Mouse (Mus musculus) stomach, postnatal 0 days (tissue): Measurements from ENCODE around the gene Nt5c2. TPM values are rescaled to one million over a fixed set of nuclear protein-coding genes. Genes with fewer than 3 reads are reported as not detected.

Source experiments
- ATAC-seq: fragments of 200-750 bp; cut with Nextera tagmentation; 2 replicates; pipeline ENCODE4 v1.8.0; 2017; ENCODE audit not compliant: low FRiP score, low TSS enrichment
- DNase-seq: peaks from one replicate; pipeline ENCODE4 v3.0.0-alpha.2; 2016; ENCODE audit warnings: low spot score
- H3K27ac ChIP-seq: fragments of 300-500 bp; sonication (generic); replicated peaks from 2 replicates; pipeline ENCODE4 v1.5.1; 2014; ENCODE audit warnings: mild to moderate bottlenecking, control low read depth
- H3K27me3 ChIP-seq: fragments of 300-500 bp; sonication (generic); 2 replicates; pipeline ENCODE4 v1.6.1; 2014; ENCODE audit warnings: low read length; ENCODE audit not compliant: control insufficient read depth, insufficient read depth
- H3K36me3 ChIP-seq: fragments of 300-500 bp; sonication (generic); 2 replicates; pipeline ENCODE4 v1.6.1; 2014; ENCODE audit warnings: low read length, mixed read lengths; ENCODE audit not compliant: control insufficient read depth, insufficient read depth
- H3K4me1 ChIP-seq: fragments of 300-500 bp; sonication (generic); replicated peaks from 2 replicates; pipeline ENCODE4 v1.6.1; 2014; ENCODE audit warnings: antibody characterized with exemption; ENCODE audit not compliant: control insufficient read depth, insufficient read depth
- H3K4me2 ChIP-seq: fragments of 300-500 bp; sonication (generic); replicated peaks from 2 replicates; pipeline ENCODE4 v1.6.1; 2014; ENCODE audit warnings: low read depth, mild to moderate bottlenecking, control low read depth, moderate library complexity
- H3K4me3 ChIP-seq: fragments of 300-500 bp; sonication (generic); 2 replicates; pipeline ENCODE4 v1.5.1; 2014; ENCODE audit warnings: low read depth, low read length, control low read depth
- H3K9ac ChIP-seq: fragments of 300-500 bp; sonication (generic); 2 replicates; pipeline ENCODE4 v1.6.1; 2014; ENCODE audit warnings: mild to moderate bottlenecking, low read length, control low read depth, mixed read lengths
- H3K9me3 ChIP-seq: fragments of 300-500 bp; sonication (generic); 2 replicates; pipeline ENCODE4 v1.6.1; 2016; ENCODE audit warnings: low read length; ENCODE audit not compliant: control insufficient read depth
- CTCF ChIP-seq: IDR thresholded peaks from 2 replicates; pipeline ENCODE4 v1.5.1; 2016; ENCODE audit warnings: antibody characterized with exemption, low read depth, mild to moderate bottlenecking, moderate library complexity
- EP300 ChIP-seq: optimal IDR thresholded peaks from 2 replicates; pipeline ENCODE3; 2016; ENCODE audit warnings: antibody characterized with exemption
- WGBS: fragments of 180-500 bp; shearing (Covaris S2); extraction: QIAGEN DNeasy Blood & Tissue Kit; methylation state at CpG from one replicate; pipeline ENCODE4 v1.1.7; 2014; 5-methylcytosine and 5-hydroxymethylcytosine counted together
- polyA plus RNA-seq: library from polyadenylated mRNA; unstranded; fragments of >200 nt; fragmentation: Nextera tagmentation; extraction: Ambion mirVana; gene quantifications from 2 replicates; pipeline ENCODE4 v1.2.1, GENCODE M21; 2015

Nt5c2 gene
- polyA plus RNA-seq, 1 experiment from 2014 or later = 70.9 TPM

DNA sequence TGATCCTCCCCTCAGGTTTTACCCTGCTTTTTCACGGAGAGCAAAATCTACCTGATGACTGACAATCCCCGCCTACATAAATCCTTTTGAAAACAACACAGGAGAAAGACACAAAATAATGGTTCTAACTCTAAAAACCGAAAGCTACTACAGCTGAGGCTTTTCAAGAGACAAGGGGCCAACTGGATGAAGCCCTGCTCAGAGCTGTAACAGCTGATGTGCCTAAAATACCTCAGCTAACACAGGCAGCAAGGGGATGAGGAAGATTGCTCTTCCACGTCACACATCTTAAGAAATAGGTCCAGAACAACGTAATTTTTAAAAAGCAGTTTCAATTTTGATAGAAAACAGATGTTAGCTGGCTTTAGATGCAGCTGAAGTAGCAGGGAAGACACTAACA lies 88.0 kb downstream of the Nt5c2 start:
- no peaks in the 10 kb centered on the region for H3K27me3 ChIP-seq
- ATAC-seq = no peak; the same call in 1 of the 2 replicates
- H3K27ac ChIP-seq = no peak overlapping the region
- TF ChIP-seq EP300 = no peak
- no peak for TF ChIP-seq CTCF
- no peak overlapping the region for H3K4me3 ChIP-seq
- WGBS = 22% methylated on average over 5 of the region's 5 CpGs
- no peaks in the 10 kb centered on the region for H3K36me3 ChIP-seq
- no peak overlapping the region for H3K9ac ChIP-seq
- DNase-seq = no peak
- H3K4me2 ChIP-seq = no peak overlapping the region
- no peaks in the 10 kb centered on the region for H3K4me1 ChIP-seq
- no peaks in the 10 kb centered on the region for H3K9me3 ChIP-seq

DNA sequence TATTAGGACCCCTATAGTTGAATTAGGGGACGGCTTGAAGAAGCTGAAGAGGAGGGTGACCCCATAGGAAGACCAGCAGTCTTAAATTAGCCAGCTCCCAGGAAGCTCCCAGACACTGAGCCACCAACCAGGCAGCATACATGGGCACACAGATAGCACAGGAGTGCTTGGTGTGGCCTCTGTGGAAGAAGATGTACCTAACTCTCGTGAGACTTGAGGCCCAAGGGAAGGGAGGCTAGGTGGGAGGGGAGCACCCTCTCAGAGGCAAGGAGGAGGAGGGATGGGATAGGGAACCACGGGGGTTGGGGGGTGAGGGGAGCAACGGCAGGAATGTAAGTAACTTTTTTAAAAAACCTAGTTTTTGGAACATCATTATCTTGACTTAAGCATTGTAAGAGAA lies 88.6 kb downstream of the Nt5c2 start:
- Histone ChIP-seq H3K9me3 (no peaks in the 10 kb centered on the region), H3K4me1 (no peaks in the 10 kb centered on the region), H3K27ac (no peak overlapping the region), H3K4me3 (no peak overlapping the region), H3K27me3 (no peaks in the 10 kb centered on the region), H3K4me2 (no peak overlapping the region), H3K36me3 (no peaks in the 10 kb centered on the region), H3K9ac (no peak overlapping the region)
- ATAC-seq = no peak
- 39% methylated on average over 4 of the region's 4 CpGs for WGBS
- no peak for TF ChIP-seq CTCF
- TF ChIP-seq EP300 = no peak
- no peak for DNase-seq

GRCm38 (mm10) chr19:46920571-46920970 lies 94.4 kb downstream of the Nt5c2 start:
- H3K4me2 ChIP-seq = no peak overlapping the region
- TF ChIP-seq EP300 = no peak
- TF ChIP-seq CTCF = no peak
- H3K27me3 ChIP-seq = no peaks in the 10 kb centered on the region
- no peak for DNase-seq
- 71% methylated on average over 6 of the region's 6 CpGs for WGBS
- H3K36me3 ChIP-seq = no peaks in the 10 kb centered on the region
- ATAC-seq = no peak
- no peaks in the 10 kb centered on the region for H3K9me3 ChIP-seq
- no peaks in the 10 kb centered on the region for H3K4me1 ChIP-seq
- no peak overlapping the region for H3K4me3 ChIP-seq
- H3K27ac ChIP-seq = no peak overlapping the region
- no peak overlapping the region for H3K9ac ChIP-seq

DNA sequence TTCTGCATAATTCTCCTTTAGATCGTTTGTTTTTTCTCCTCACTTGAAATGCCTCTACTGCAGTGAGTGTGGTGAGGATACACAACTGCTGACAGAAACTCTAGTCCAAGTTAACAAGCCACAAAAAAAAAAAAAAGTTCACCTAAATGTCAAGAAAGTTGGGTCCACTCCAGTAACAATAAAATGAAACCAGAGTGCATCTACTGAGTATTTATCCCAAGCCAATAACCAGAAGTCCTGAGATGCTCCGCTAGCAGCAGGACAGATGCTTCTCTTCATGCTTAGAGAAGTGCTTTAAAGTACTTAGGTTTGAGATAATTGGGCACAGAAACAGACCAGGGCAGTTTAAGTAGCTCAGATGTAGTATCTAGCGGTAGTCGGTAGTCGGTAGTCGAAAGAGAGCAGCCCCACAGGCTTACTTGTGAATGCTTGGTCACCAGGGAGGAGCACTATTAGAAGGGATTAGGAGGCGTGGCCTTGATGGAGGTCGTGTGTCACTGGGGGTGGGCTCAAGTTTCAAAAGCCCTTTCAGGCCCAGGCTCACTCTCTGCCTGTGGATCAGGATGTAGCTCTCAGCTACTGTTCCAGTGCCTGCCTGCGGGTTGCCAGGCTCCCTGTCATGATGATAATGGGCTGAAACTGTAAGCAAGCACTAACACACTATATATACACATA lies 99.4 kb downstream of the Nt5c2 start:
- no peak overlapping the region for H3K9ac ChIP-seq
- no peak overlapping the region for H3K27ac ChIP-seq
- WGBS = 73% methylated on average over 9 of the region's 9 CpGs
- H3K4me2 ChIP-seq = no peak overlapping the region
- H3K4me3 ChIP-seq = no peak overlapping the region
- TF ChIP-seq EP300 (no peak), CTCF (no peak)
- H3K27me3 ChIP-seq = no peaks in the 10 kb centered on the region
- DNase-seq (no peak), ATAC-seq (no peak)
- no peaks in the 10 kb centered on the region for H3K9me3 ChIP-seq
- H3K36me3 ChIP-seq = no peaks in the 10 kb centered on the region
- no peaks in the 10 kb centered on the region for H3K4me1 ChIP-seq

DNA sequence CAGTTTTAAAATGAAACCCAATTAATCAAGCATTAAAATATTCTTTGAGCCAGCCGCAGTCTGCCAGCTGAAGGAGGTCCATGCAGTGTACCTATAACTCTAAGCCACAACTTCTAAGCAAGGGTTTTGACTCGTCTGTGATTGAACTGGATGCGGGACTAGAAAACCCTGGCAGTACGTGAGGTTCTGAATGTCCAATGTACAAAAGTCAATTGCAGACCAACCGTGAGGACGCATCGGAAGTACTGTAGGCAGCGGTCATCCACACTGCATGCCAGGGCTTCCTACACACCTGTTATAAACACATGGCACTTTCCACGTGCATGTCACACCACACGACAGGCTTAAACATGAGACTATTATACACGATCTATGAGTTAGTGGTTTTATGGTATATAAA lies 101.3 kb downstream of the Nt5c2 start:
- DNase-seq = no peak
- no peaks in the 10 kb centered on the region for H3K36me3 ChIP-seq
- H3K9me3 ChIP-seq = no peaks in the 10 kb centered on the region
- no peak overlapping the region for H3K4me3 ChIP-seq
- ATAC-seq = no peak
- H3K4me1 ChIP-seq = no peaks in the 10 kb centered on the region
- no peaks in the 10 kb centered on the region for H3K27me3 ChIP-seq
- no peak overlapping the region for H3K4me2 ChIP-seq
- H3K9ac ChIP-seq = no peak overlapping the region
- no peak for TF ChIP-seq EP300
- TF ChIP-seq CTCF = no peak
- no peak overlapping the region for H3K27ac ChIP-seq
- 91% methylated on average over 11 of the region's 11 CpGs for WGBS

DNA sequence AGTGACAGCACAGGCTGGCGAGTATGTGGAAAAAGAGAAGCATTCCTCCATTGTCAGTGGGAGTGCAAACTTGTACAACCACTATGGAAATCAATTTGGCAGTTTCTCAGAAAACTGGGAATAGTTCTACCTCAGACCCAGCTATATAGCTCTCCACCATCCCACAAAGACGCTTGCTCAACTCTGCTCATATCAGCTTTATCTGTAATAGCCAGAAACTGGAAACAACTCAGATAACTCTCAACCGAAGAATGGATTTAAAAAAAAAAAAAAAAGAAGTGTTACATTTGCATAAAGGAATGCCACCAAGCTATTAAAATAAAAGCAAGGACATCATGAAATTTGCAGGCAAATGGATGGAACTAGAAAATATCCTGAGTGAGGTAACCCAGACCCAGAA lies 103.5 kb downstream of the Nt5c2 start:
- Histone ChIP-seq H3K36me3 (no peaks in the 10 kb centered on the region), H3K27ac (no peak overlapping the region), H3K4me2 (no peak overlapping the region), H3K4me3 (no peak overlapping the region), H3K4me1 (no peaks in the 10 kb centered on the region), H3K27me3 (no peaks in the 10 kb centered on the region), H3K9ac (no peak overlapping the region), H3K9me3 (no peaks in the 10 kb centered on the region)
- no peak for DNase-seq
- WGBS = 70% methylated on average over 3 of the region's 3 CpGs
- ATAC-seq = no peak
- TF ChIP-seq CTCF (no peak), EP300 (no peak)
